In the genomic region with DNA sequence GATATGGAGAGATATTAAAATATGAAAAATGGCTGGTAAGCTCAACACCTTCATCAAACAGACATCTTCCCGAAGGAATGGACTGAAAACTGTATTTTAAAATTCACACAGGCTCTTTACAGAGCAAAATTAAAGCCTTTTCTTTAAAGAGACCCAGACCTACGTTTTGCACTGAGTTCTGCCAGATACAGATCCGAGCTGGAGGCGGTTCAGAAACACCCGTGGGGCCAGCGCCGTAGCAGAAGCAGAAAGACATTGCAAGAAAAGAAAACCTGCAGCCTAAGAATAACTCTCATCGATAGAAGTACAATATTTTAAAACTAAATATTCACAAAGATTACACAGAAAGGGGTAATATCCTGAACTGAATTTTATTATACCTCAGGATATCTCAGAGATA, we compare ENCODE assay signal across 20 mouse cellular contexts.
DNase-seq lines count a peak whose midpoint lies in the region; ATAC-seq lines count a peak whose summit lies in the region.
"Had no signal": no experiment of that assay in that cellular context is flagged by ENCODE, and none has a peak within 500 bp of the region (broad histone marks: within the 10 kb centered on the region; RNA-seq: fewer than 3 reads in every experiment).

No protein-coding gene starts in this region.

- 71% methylated on average over 8 of the region's 8 CpGs for WGBS in midbrain, embryonic 14.5 days
- WGBS in midbrain, embryonic 16.5 days, result 65% methylated on average over 8 of the region's 8 CpGs

- DNase-seq in adrenal gland, postnatal 10 days, result peak; percentile 34
- no peak for DNase-seq in adrenal gland, postnatal 25 days
- peak; percentile 59 to 79 for DNase-seq in cerebellum, postnatal 25 days
- no peak for DNase-seq in cerebellum, adult 9-11 months
- DNase-seq in midbrain, embryonic 14.5 days, result no peak
- no peak for DNase-seq in embryo, embryonic 9.5 days (ENCODE audit: extremely low spot score)
- DNase-seq: adrenal gland, adult 8-10 months; B cell, adult 2 months; embryo, embryonic 11 days; gastrocnemius, postnatal 36 days; heart, adult 11 months; heart, postnatal 36 days had no signal

- no peak overlapping the region for H3K9ac ChIP-seq in midbrain, embryonic 14.5 days (replicated peaks; ENCODE audit: low read length)
- H3K9ac ChIP-seq in midbrain, embryonic 16.5 days (ENCODE audit: low read depth, low read length), result no peak overlapping the region
- H3K9ac ChIP-seq: embryonic facial prominence, embryonic 12.5 days; forebrain, embryonic 15.5 days; heart, embryonic 13.5 days; hindbrain, embryonic 15.5 days had no signal

- no peaks in the 10 kb centered on the region for H3K4me1 ChIP-seq in midbrain, embryonic 14.5 days (ENCODE audit: control insufficient read depth, insufficient read depth, low read length)
- no peaks in the 10 kb centered on the region for H3K4me1 ChIP-seq in midbrain, embryonic 16.5 days (ENCODE audit: control insufficient read depth, insufficient read depth, low read length)
- H3K4me1 ChIP-seq: embryonic facial prominence, embryonic 12.5 days; heart, embryonic 13.5 days; hindbrain, embryonic 15.5 days had no signal

- H3K27me3 ChIP-seq in midbrain, embryonic 14.5 days (ENCODE audit: control insufficient read depth, insufficient read depth, low read length), result no peaks in the 10 kb centered on the region
- no peaks in the 10 kb centered on the region for H3K27me3 ChIP-seq in midbrain, embryonic 16.5 days (ENCODE audit: control insufficient read depth, insufficient read depth, low read depth, low read length)
- H3K27me3 ChIP-seq: embryonic facial prominence, embryonic 12.5 days; forebrain, embryonic 15.5 days; hindbrain, embryonic 15.5 days had no signal

- 0 out of 2 replicates have a peak overlapping the region, but pooled peaks have one; percentile 13 for H3K27ac ChIP-seq in midbrain, embryonic 14.5 days (replicated peaks; ENCODE audit: low read depth, low read length)
- H3K27ac ChIP-seq in midbrain, embryonic 16.5 days (ENCODE audit: low read length), result no peak overlapping the region
- H3K27ac ChIP-seq: embryonic facial prominence, embryonic 12.5 days; forebrain, embryonic 15.5 days; heart, embryonic 13.5 days; hindbrain, embryonic 15.5 days had no signal

- no peaks in the 10 kb centered on the region for H3K9me3 ChIP-seq in midbrain, embryonic 14.5 days (ENCODE audit: control insufficient read depth, low read length)
- no peaks in the 10 kb centered on the region for H3K9me3 ChIP-seq in midbrain, embryonic 16.5 days (replicated peaks; ENCODE audit: control insufficient read depth, low read length, poor library complexity, severe bottlenecking)
- H3K9me3 ChIP-seq: embryonic facial prominence, embryonic 12.5 days; forebrain, embryonic 15.5 days; G1E; heart, embryonic 13.5 days; hindbrain, embryonic 15.5 days had no signal

- H3K36me3 ChIP-seq in midbrain, embryonic 14.5 days (ENCODE audit: control insufficient read depth, insufficient read depth, low read length), result no peaks in the 10 kb centered on the region
- H3K36me3 ChIP-seq in midbrain, embryonic 16.5 days (ENCODE audit: control insufficient read depth, insufficient read depth, low read length), result no peaks in the 10 kb centered on the region
- H3K36me3 ChIP-seq: embryonic facial prominence, embryonic 12.5 days; forebrain, embryonic 15.5 days; G1E; heart, embryonic 13.5 days; hindbrain, embryonic 15.5 days had no signal

- H3K4me2 ChIP-seq in midbrain, embryonic 14.5 days (ENCODE audit: low read length), result no peak overlapping the region
- H3K4me2 ChIP-seq in midbrain, embryonic 16.5 days (ENCODE audit: low read length), result no peak overlapping the region
- H3K4me2 ChIP-seq: embryonic facial prominence, embryonic 12.5 days; forebrain, embryonic 15.5 days; heart, embryonic 13.5 days; hindbrain, embryonic 15.5 days had no signal

- no peak for ATAC-seq in midbrain, embryonic 14.5 days (ENCODE audit: low FRiP score, low TSS enrichment)
- no peak for ATAC-seq in midbrain, embryonic 16.5 days
- ATAC-seq: CD4-positive, CD25-positive, alpha-beta regulatory T cell, adult 4 months; forebrain, embryonic 15.5 days; intestine, embryonic 16.5 days had no signal

- no peak overlapping the region for H3K4me3 ChIP-seq in midbrain, embryonic 14.5 days (replicated peaks; ENCODE audit: low read depth, low read length)
- H3K4me3 ChIP-seq in midbrain, embryonic 16.5 days (ENCODE audit: low read depth, low read length), result no peak overlapping the region
- H3K4me3 ChIP-seq: embryonic facial prominence, embryonic 12.5 days; forebrain, embryonic 15.5 days; heart, embryonic 13.5 days; hindbrain, embryonic 15.5 days had no signal

Comparison
In these comparisons a context has a peak if more than half of its experiments do, and no peak if none do; other contexts are left out.
1. DNase-seq: peak in adrenal gland, postnatal 10 days (single experiment) and cerebellum, postnatal 25 days (2 of 2); none in adrenal gland, postnatal 25 days (single experiment), cerebellum, adult 9-11 months (single experiment), midbrain, embryonic 14.5 days (single experiment) and embryo, embryonic 9.5 days (single experiment).